Mouse (Mus musculus): ENCODE data around the gene Slc3a2. TPM values are rescaled to one million over a fixed set of nuclear protein-coding genes. Genes with fewer than 3 reads are reported as not detected.
A peak's percentile ranks its signal among the peaks of the same experiment; 100 is the strongest.

The Slc3a2 gene
- polyA plus RNA-seq, 1 experiment = not detected

DNA sequence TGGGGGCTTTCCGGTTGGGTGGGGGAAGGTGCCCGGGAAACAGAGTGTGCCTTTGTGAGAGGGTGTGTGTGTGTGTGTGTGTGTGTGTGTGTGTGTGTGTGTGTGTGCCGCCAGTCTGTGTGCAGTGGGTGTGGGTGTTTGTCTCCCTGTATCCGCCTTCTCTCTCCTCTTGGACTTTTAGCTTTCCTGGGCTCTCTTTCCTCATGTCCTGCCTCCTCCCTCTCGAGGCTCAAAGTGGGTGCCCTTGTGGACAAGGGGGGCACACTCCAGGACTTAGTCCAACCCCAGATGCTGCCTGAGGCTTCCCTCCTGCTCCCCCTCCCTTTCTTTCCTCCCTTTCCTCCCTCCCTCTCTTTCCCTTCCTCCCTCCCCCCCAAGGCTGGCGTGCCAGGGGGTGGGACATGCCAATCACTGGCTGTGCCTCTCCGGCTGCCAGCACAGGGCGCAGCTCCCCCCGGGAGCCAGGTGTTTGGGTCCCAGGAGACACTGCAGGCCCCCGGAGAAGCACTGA lies 59.2 kb downstream of the Slc3a2 start:
- Histone ChIP-seq H3K4me1 (ENCODE audit: control insufficient read depth, insufficient read depth, low read length) (peaks cover 36% of the 10 kb centered on the region), H3K27ac (ENCODE audit: insufficient read depth, low read depth, low read length) (peak overlapping the region; percentile 91), H3K4me3 (ENCODE audit: insufficient read depth, low read depth, low read length) (peak overlapping the region; percentile 64)
- TF ChIP-seq CTCF (IDR thresholded peaks at IDR 0.05; ENCODE audit: insufficient read depth, low read depth, low read length) (no peak), POLR2A (IDR thresholded peaks at IDR 0.05; ENCODE audit: insufficient read depth, low read depth, low read length) (peak; percentile 34; the same call in 1 of the 2 replicates)
- whole genome bisulfite sequencing = 1% methylated on average over 10 of the region's 10 CpGs

GRCm38 (mm10) chr19:8663360-8663839 lies 59.8 kb downstream of the Slc3a2 start, which contains the start of gene Chrm1:
TSS of gene Chrm1 (plus strand) at chr19:8663789.
- H3K27ac ChIP-seq (ENCODE audit: insufficient read depth, low read depth, low read length) = peak within 1 kb of the TSS; percentile 91
- TF ChIP-seq POLR2A (IDR thresholded peaks at IDR 0.05; ENCODE audit: insufficient read depth, low read depth, low read length) = no peak
- TF ChIP-seq CTCF (IDR thresholded peaks at IDR 0.05; ENCODE audit: insufficient read depth, low read depth, low read length) = no peak
- 26% methylated on average over 9 of the region's 9 CpGs for WGBS
- H3K4me3 ChIP-seq (ENCODE audit: insufficient read depth, low read depth, low read length) = peak within 1 kb of the TSS; percentile 64
- peaks cover 36% of the 10 kb centered on the region for H3K4me1 ChIP-seq (ENCODE audit: control insufficient read depth, insufficient read depth, low read length)

DNA sequence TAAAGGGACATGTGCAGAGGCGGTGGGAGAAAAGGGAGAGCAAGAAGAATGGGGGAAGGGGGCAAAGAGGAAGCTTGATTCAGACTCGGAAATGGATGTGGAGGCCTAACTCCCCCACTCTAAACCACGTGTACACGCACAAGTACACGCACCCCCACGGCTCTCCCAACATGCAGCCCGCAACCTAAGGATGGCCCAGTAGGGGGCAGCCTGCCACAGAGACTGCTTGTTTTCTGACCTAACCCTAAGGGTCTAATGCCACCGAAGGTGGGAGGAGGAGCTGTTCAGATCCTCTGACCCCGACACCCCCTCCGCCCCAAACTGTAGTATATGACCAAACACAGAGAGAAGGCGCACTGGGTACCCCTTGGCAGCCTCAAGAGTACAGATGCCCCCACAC lies 60.8 kb downstream of the Slc3a2 start:
- Histone ChIP-seq H3K27ac (ENCODE audit: insufficient read depth, low read depth, low read length) (peak overlapping the region; percentile 98), H3K4me1 (ENCODE audit: control insufficient read depth, insufficient read depth, low read length) (peaks cover 35% of the 10 kb centered on the region), H3K4me3 (ENCODE audit: insufficient read depth, low read depth, low read length) (peak overlapping the region; percentile 52)
- 2% methylated on average over 11 of the region's 11 CpGs for WGBS
- TF ChIP-seq POLR2A (IDR thresholded peaks at IDR 0.05; ENCODE audit: insufficient read depth, low read depth, low read length) = no peak
- TF ChIP-seq CTCF (IDR thresholded peaks at IDR 0.05; ENCODE audit: insufficient read depth, low read depth, low read length) = peak; percentile 55; the same call in 1 of the 2 replicates

- WGBS = under 1% methylated on average over 35 of the region's 35 CpGs
- Histone ChIP-seq H3K4me1 (ENCODE audit: control insufficient read depth, insufficient read depth, low read length) (peaks cover 34% of the 10 kb centered on the region), H3K27ac (ENCODE audit: insufficient read depth, low read depth, low read length) (peak overlapping the region; percentile 98), H3K4me3 (ENCODE audit: insufficient read depth, low read depth, low read length) (peak overlapping the region; percentile 52)
- TF ChIP-seq POLR2A (IDR thresholded peaks at IDR 0.05; ENCODE audit: insufficient read depth, low read depth, low read length) (no peak), CTCF (IDR thresholded peaks at IDR 0.05; ENCODE audit: insufficient read depth, low read depth, low read length) (0 out of 2 replicates have a peak, but pooled peaks have one; percentile 6)
Measured at GRCm38 (mm10) chr19:8661821-8662307, 61.3 kb downstream of the Slc3a2 start.

Other genes with a start within 250 kb of the Slc3a2 start
- gene Slc22a8, start 132.1 kb downstream of the Slc3a2 start, polyA plus RNA-seq (2012; ENCODE audit: insufficient read depth, insufficient read length, low replicate concordance, missing spikeins) = not detected in 2 replicates
- not detected in 2 replicates for gene Slc22a6, start 105.3 kb downstream of the Slc3a2 start, polyA plus RNA-seq (2012; ENCODE audit: insufficient read depth, insufficient read length, low replicate concordance, missing spikeins)
- not detected in 2 replicates for gene Chrm1, start 59.6 kb downstream of the Slc3a2 start, polyA plus RNA-seq (2012; ENCODE audit: insufficient read depth, insufficient read length, low replicate concordance, missing spikeins)
- gene Wdr74, start 12.5 kb upstream of the Slc3a2 start, polyA plus RNA-seq (2012; ENCODE audit: insufficient read depth, insufficient read length, low replicate concordance, missing spikeins) = not detected in 2 replicates
- gene 1700092M07Rik, start 17.3 kb upstream of the Slc3a2 start, polyA plus RNA-seq (2012; ENCODE audit: insufficient read depth, insufficient read length, low replicate concordance, missing spikeins) = not detected in 2 replicates
- 609 TPM in 1 of 2 replicates, not detected in the other for gene Stx5a, start 18.0 kb upstream of the Slc3a2 start, polyA plus RNA-seq (2012; ENCODE audit: insufficient read depth, insufficient read length, low replicate concordance, missing spikeins)
- gene Nxf1, start 33.7 kb upstream of the Slc3a2 start, polyA plus RNA-seq (2012; ENCODE audit: insufficient read depth, insufficient read length, low replicate concordance, missing spikeins) = not detected in 2 replicates
- gene Tmem223, start 47.6 kb upstream of the Slc3a2 start, polyA plus RNA-seq (2012; ENCODE audit: insufficient read depth, insufficient read length, low replicate concordance, missing spikeins) = not detected in 2 replicates
- gene Tmem179b, start 51.1 kb upstream of the Slc3a2 start, polyA plus RNA-seq (2012; ENCODE audit: insufficient read depth, insufficient read length, low replicate concordance, missing spikeins) = not detected in 2 replicates
- gene Taf6l, start 63.0 kb upstream of the Slc3a2 start, polyA plus RNA-seq (2012; ENCODE audit: insufficient read depth, insufficient read length, low replicate concordance, missing spikeins) = not detected in 2 replicates
- gene Polr2g, start 75.2 kb upstream of the Slc3a2 start, polyA plus RNA-seq (2012; ENCODE audit: insufficient read depth, insufficient read length, low replicate concordance, missing spikeins) = not detected in 2 replicates
- gene Zbtb3, start 79.2 kb upstream of the Slc3a2 start, polyA plus RNA-seq (2012; ENCODE audit: insufficient read depth, insufficient read length, low replicate concordance, missing spikeins) = not detected in 2 replicates
- gene Ttc9c, start 96.0 kb upstream of the Slc3a2 start, polyA plus RNA-seq (2012; ENCODE audit: insufficient read depth, insufficient read length, low replicate concordance, missing spikeins) = not detected in 2 replicates
- gene Hnrnpul2, start 96.6 kb upstream of the Slc3a2 start, polyA plus RNA-seq (2012; ENCODE audit: insufficient read depth, insufficient read length, low replicate concordance, missing spikeins) = 134 and 194 TPM in 2 replicates
- gene AC129217.1, start 106.4 kb upstream of the Slc3a2 start, polyA plus RNA-seq (2012; ENCODE audit: insufficient read depth, insufficient read length, low replicate concordance, missing spikeins) = not detected in 2 replicates
- not detected in 2 replicates for gene Bscl2, start 114.1 kb upstream of the Slc3a2 start, polyA plus RNA-seq (2012; ENCODE audit: insufficient read depth, insufficient read length, low replicate concordance, missing spikeins)
- gene Gng3, start 115.8 kb upstream of the Slc3a2 start, polyA plus RNA-seq (2012; ENCODE audit: insufficient read depth, insufficient read length, low replicate concordance, missing spikeins) = not detected in 2 replicates
- not detected in 2 replicates for gene Lrrn4cl, start 127.4 kb upstream of the Slc3a2 start, polyA plus RNA-seq (2012; ENCODE audit: insufficient read depth, insufficient read length, low replicate concordance, missing spikeins)
- gene Ubxn1, start 148.1 kb upstream of the Slc3a2 start, polyA plus RNA-seq (2012; ENCODE audit: insufficient read depth, insufficient read length, low replicate concordance, missing spikeins) = 403 TPM in 1 of 2 replicates, not detected in the other
- gene Uqcc3, start 157.6 kb upstream of the Slc3a2 start, polyA plus RNA-seq (2012; ENCODE audit: insufficient read depth, insufficient read length, low replicate concordance, missing spikeins) = not detected in 2 replicates
- gene Lbhd1, start 160.4 kb upstream of the Slc3a2 start, polyA plus RNA-seq (2012; ENCODE audit: insufficient read depth, insufficient read length, low replicate concordance, missing spikeins) = not detected in 2 replicates
- gene Gm49403, start 160.6 kb upstream of the Slc3a2 start, polyA plus RNA-seq (2012; ENCODE audit: insufficient read depth, insufficient read length, low replicate concordance, missing spikeins) = not detected in 2 replicates
- gene 1810009A15Rik, start 165.5 kb upstream of the Slc3a2 start, polyA plus RNA-seq (2012; ENCODE audit: insufficient read depth, insufficient read length, low replicate concordance, missing spikeins) = not detected in 2 replicates
- gene Gm49416, start 165.6 kb upstream of the Slc3a2 start, polyA plus RNA-seq (2012; ENCODE audit: insufficient read depth, insufficient read length, low replicate concordance, missing spikeins) = not detected in 2 replicates
- not detected in 2 replicates for gene Ints5, start 169.6 kb upstream of the Slc3a2 start, polyA plus RNA-seq (2012; ENCODE audit: insufficient read depth, insufficient read length, low replicate concordance, missing spikeins)
- gene Ganab, start 174.7 kb upstream of the Slc3a2 start, polyA plus RNA-seq (2012; ENCODE audit: insufficient read depth, insufficient read length, low replicate concordance, missing spikeins) = not detected in 2 replicates
- not detected in 2 replicates for gene B3gat3, start 197.0 kb upstream of the Slc3a2 start, polyA plus RNA-seq (2012; ENCODE audit: insufficient read depth, insufficient read length, low replicate concordance, missing spikeins)
- gene Rom1, start 206.0 kb upstream of the Slc3a2 start, polyA plus RNA-seq (2012; ENCODE audit: insufficient read depth, insufficient read length, low replicate concordance, missing spikeins) = not detected in 2 replicates
- gene Eml3, start 206.2 kb upstream of the Slc3a2 start, polyA plus RNA-seq (2012; ENCODE audit: insufficient read depth, insufficient read length, low replicate concordance, missing spikeins) = not detected in 2 replicates
- gene Mta2, start 218.5 kb upstream of the Slc3a2 start, polyA plus RNA-seq (2012; ENCODE audit: insufficient read depth, insufficient read length, low replicate concordance, missing spikeins) = not detected in 2 replicates
- not detected in 2 replicates for gene Tut1, start 230.5 kb upstream of the Slc3a2 start, polyA plus RNA-seq (2012; ENCODE audit: insufficient read depth, insufficient read length, low replicate concordance, missing spikeins)
- 678 TPM in 1 of 2 replicates, not detected in the other for gene Eef1g, start 243.7 kb upstream of the Slc3a2 start, polyA plus RNA-seq (2012; ENCODE audit: insufficient read depth, insufficient read length, low replicate concordance, missing spikeins)

Measured in olfactory bulb, adult 2 months (tissue).